Mouse (Mus musculus) cerebellum, postnatal 4 days (tissue): ENCODE measurements around the gene Ttc12.

ENCODE experiments used
- DNase-seq, 2 experiments: peaks; one replicate each; pipeline ENCODE4 v3.0.0; 2022; ENCODE audit warnings: low spot score in 2 of 2, mixed read lengths in 1 of 2

The Ttc12 gene

DNA sequence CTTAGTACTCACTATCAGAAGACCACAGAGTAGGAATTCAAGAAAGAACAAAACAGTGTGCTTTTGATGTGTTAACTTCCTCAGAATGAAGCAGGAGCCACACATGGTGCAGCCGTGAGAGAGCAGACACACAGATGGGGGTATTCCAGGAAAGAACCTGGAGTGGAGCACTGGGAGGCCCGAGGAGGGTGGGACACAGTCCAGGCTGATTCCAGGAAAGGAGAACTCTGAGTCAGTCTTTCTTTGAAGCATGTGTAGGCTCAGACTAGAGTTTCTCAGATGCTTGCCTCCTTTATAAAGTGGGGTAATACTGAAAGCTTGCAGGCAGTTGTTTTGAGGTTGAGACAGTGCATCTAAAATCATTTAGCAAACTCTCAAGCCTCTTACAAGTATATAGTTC is 93.8 kb downstream of the Ttc12 start:
- no peak for DNase-seq
